Mouse (Mus musculus): ENCODE results near the gene Rfx3. TPM values are rescaled to one million over a fixed set of nuclear protein-coding genes. Genes with fewer than 3 reads are reported as not detected.

Rfx3 gene
- polyA plus RNA-seq, 1 experiment from 2014 or later, result 43.1 TPM

DNA sequence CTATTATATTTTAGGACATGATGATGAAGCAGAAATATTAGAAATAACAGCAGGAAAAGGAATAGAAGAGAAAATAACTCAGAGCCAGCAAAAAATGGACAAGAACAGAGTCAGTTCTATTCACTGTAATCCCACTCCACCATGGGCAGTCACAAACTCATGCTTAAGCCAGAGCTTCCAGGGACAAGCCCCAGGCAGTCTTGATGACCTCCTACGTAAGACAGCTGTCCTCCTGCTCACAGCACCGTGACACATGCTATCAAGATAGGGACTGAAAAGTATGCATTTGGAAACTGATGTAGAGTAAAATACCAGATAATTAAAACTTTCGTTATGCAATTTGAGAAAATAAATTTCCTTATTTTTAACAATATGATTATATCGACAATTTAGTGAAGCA lies 172.9 kb downstream of the Rfx3 start:
- WGBS, result 82% methylated on average over 4 of the region's 4 CpGs
- DNase-seq (ENCODE audit: low spot score), result no peak
- no peak overlapping the region for H3K9ac ChIP-seq (ENCODE audit: low read depth, low read length)

DNA sequence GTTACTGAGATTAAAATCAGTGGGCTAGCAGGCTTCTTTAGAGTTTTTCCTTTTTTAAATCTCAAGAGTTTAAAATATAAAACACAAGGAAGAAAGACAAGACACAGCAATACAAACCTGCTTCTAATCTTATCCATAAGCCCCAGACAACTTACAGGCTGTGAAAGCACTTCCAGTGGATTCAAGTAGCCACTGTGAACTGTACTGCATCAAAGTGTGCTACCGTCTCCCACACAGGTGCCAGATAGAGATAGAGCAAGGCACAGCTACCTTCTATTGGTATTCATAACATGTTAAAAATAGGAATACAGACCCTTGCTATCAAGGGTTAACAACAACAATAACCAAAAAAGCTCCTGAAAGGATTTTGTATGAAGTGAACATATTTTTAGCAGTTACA lies 178.5 kb downstream of the Rfx3 start:
- no peaks in the 10 kb centered on the region for H3K27me3 ChIP-seq (ENCODE audit: control insufficient read depth, insufficient read depth, low read length)
- 93% methylated on average over 1 of the region's 1 CpGs for WGBS
- H3K9me3 ChIP-seq (ENCODE audit: control insufficient read depth, low read length), result no peaks in the 10 kb centered on the region
- no peak overlapping the region for H3K4me3 ChIP-seq (ENCODE audit: low read depth, low read length)
- no peak overlapping the region for H3K9ac ChIP-seq (ENCODE audit: low read depth, low read length)
- no peak for DNase-seq (ENCODE audit: low spot score)
- no peak overlapping the region for H3K27ac ChIP-seq (ENCODE audit: low read depth, low read length)
- ATAC-seq (ENCODE audit: low FRiP score), result no peak
- H3K4me2 ChIP-seq (replicated peaks; ENCODE audit: low read depth, low read length), result no peak overlapping the region
- no peaks in the 10 kb centered on the region for H3K36me3 ChIP-seq (ENCODE audit: control insufficient read depth, insufficient read depth, low read length)
- H3K4me1 ChIP-seq (replicated peaks; ENCODE audit: control insufficient read depth, insufficient read depth, low read length), result no peaks in the 10 kb centered on the region

More for the DNA sequence above, 172.9 kb downstream of the Rfx3 start:
- H3K4me3 ChIP-seq (ENCODE audit: low read depth, low read length), result no peak overlapping the region
- ATAC-seq (ENCODE audit: low FRiP score), result no peak
- H3K9me3 ChIP-seq (ENCODE audit: control insufficient read depth, low read length), result no peaks in the 10 kb centered on the region
- no peaks in the 10 kb centered on the region for H3K4me1 ChIP-seq (replicated peaks; ENCODE audit: control insufficient read depth, insufficient read depth, low read length)
- no peak overlapping the region for H3K4me2 ChIP-seq (replicated peaks; ENCODE audit: low read depth, low read length)
- no peak overlapping the region for H3K27ac ChIP-seq (ENCODE audit: low read depth, low read length)
- H3K27me3 ChIP-seq (ENCODE audit: control insufficient read depth, insufficient read depth, low read length), result no peaks in the 10 kb centered on the region
- no peaks in the 10 kb centered on the region for H3K36me3 ChIP-seq (ENCODE audit: control insufficient read depth, insufficient read depth, low read length)

DNA sequence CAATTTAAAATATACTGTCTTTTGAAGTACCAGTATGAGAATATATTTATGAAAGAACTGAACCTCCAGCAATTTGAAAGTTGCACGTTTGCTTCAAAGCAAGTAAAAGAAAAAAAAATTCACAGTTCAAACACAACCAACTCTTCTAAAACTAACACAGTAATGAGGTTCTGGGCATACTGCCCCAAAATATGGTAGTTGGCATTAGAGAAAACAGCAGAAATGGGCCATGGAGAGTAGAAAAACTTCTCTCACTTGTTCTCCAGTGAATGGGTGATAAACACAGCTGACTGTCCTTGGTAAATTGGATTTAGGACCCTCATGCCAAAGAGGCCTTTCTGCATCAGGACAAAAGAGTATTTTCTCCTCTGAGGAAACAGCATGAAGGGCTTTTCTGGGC lies 182.7 kb downstream of the Rfx3 start:
- Histone ChIP-seq H3K9ac (ENCODE audit: low read depth, low read length) (no peak overlapping the region), H3K27ac (ENCODE audit: low read depth, low read length) (no peak overlapping the region), H3K4me2 (replicated peaks; ENCODE audit: low read depth, low read length) (no peak overlapping the region), H3K27me3 (ENCODE audit: control insufficient read depth, insufficient read depth, low read length) (no peaks in the 10 kb centered on the region), H3K4me1 (replicated peaks; ENCODE audit: control insufficient read depth, insufficient read depth, low read length) (no peaks in the 10 kb centered on the region), H3K9me3 (ENCODE audit: control insufficient read depth, low read length) (no peaks in the 10 kb centered on the region), H3K4me3 (ENCODE audit: low read depth, low read length) (no peak overlapping the region), H3K36me3 (ENCODE audit: control insufficient read depth, insufficient read depth, low read length) (no peaks in the 10 kb centered on the region)
- ATAC-seq (ENCODE audit: low FRiP score) (no peak), DNase-seq (ENCODE audit: low spot score) (no peak)
- 88% methylated on average over 1 of the region's 1 CpGs for WGBS

DNA sequence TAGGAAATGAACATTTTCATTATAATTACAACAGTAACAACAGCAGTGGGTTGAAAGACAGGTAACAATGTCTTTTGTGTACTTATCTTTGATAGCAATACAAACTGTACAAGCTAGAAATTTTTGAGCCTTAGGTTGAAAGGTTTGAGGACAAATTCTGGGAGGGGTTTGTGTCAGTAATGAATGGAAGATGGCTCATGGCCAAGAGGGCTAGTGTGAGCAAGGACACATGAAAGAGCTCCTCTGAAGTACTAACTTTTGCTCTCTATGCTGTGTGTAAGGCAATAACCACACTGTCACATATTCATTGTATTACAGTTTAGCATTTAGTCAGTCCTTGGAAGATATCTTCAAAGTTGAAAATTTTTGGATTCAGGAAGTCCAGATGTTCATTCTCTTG lies 193.3 kb downstream of the Rfx3 start:
- Histone ChIP-seq H3K4me3 (ENCODE audit: low read depth, low read length) (no peak overlapping the region), H3K9ac (ENCODE audit: low read depth, low read length) (no peak overlapping the region), H3K27ac (ENCODE audit: low read depth, low read length) (no peak overlapping the region), H3K27me3 (ENCODE audit: control insufficient read depth, insufficient read depth, low read length) (no peaks in the 10 kb centered on the region), H3K36me3 (ENCODE audit: control insufficient read depth, insufficient read depth, low read length) (no peaks in the 10 kb centered on the region), H3K9me3 (ENCODE audit: control insufficient read depth, low read length) (no peaks in the 10 kb centered on the region), H3K4me1 (replicated peaks; ENCODE audit: control insufficient read depth, insufficient read depth, low read length) (no peaks in the 10 kb centered on the region), H3K4me2 (replicated peaks; ENCODE audit: low read depth, low read length) (no peak overlapping the region)
- DNase-seq (ENCODE audit: low spot score), result no peak
- no peak for ATAC-seq (ENCODE audit: low FRiP score)

DNA sequence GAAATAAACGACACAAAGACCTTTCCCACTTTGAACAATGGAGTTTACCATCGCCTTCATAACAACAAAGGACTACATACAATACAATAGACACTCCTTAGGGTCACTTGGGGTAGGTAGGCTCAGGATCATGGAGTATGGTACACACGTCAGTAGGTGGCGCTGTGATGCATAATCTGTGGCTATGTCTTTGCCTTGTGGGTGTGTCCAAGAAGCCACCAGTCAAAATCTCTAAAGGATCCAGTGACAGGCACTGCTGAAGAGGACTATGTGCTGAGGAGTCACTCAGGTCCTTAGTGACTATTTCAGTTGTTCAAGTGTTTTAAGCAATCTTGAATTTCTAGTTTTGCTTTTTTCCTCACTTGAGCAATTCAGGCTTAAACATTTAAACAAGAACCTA lies 230.9 kb downstream of the Rfx3 start:
- DNase-seq (ENCODE audit: low spot score) (peak; percentile 40), ATAC-seq (ENCODE audit: low FRiP score) (no peak)
- Histone ChIP-seq H3K4me1 (replicated peaks; ENCODE audit: control insufficient read depth, insufficient read depth, low read length) (no peaks in the 10 kb centered on the region), H3K4me3 (ENCODE audit: low read depth, low read length) (no peak overlapping the region), H3K9ac (ENCODE audit: low read depth, low read length) (no peak overlapping the region), H3K4me2 (replicated peaks; ENCODE audit: low read depth, low read length) (no peak overlapping the region), H3K27ac (ENCODE audit: low read depth, low read length) (no peak overlapping the region), H3K9me3 (ENCODE audit: control insufficient read depth, low read length) (no peaks in the 10 kb centered on the region), H3K27me3 (ENCODE audit: control insufficient read depth, insufficient read depth, low read length) (no peaks in the 10 kb centered on the region), H3K36me3 (ENCODE audit: control insufficient read depth, insufficient read depth, low read length) (0 out of 2 replicates have a peak, but pooled peaks cover 2% of the 10 kb centered on the region)
- 57% methylated on average over 4 of the region's 4 CpGs for WGBS

DNA sequence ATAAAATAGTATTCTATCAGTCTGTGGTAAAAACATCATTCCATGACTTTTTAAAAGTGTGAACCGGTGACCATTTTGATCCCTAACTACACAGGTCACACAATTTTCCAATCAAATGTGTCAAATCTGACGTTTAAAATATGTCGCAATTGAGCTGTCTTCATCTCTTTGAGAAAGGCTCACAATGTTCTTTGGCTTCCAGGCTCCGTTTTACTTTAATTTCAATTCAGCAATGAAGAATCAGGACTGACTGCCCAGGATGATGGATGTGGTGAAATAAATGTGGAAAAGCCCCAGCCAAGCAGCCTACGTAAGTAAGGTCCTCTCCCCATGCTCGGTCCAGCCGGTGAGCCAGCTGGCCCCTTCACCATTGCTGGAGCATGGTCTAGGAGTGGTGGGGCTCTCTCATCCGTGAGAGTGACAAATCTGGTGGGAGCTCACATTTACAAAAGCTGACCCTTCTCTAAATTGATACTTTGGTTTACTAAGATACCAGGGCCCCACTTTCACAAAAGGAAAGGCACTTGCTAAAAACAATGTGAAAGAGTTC lies 240.2 kb downstream of the Rfx3 start:
- Histone ChIP-seq H3K9ac (ENCODE audit: low read depth, low read length) (no peak overlapping the region), H3K4me2 (replicated peaks; ENCODE audit: low read depth, low read length) (no peak overlapping the region), H3K27me3 (ENCODE audit: control insufficient read depth, insufficient read depth, low read length) (no peaks in the 10 kb centered on the region), H3K4me3 (ENCODE audit: low read depth, low read length) (no peak overlapping the region), H3K36me3 (ENCODE audit: control insufficient read depth, insufficient read depth, low read length) (no peaks in the 10 kb centered on the region), H3K9me3 (ENCODE audit: control insufficient read depth, low read length) (no peaks in the 10 kb centered on the region), H3K4me1 (replicated peaks; ENCODE audit: control insufficient read depth, insufficient read depth, low read length) (no peaks in the 10 kb centered on the region), H3K27ac (ENCODE audit: low read depth, low read length) (no peak overlapping the region)
- WGBS, result 80% methylated on average over 8 of the region's 8 CpGs
- DNase-seq (ENCODE audit: low spot score) (no peak), ATAC-seq (ENCODE audit: low FRiP score) (no peak)

DNA sequence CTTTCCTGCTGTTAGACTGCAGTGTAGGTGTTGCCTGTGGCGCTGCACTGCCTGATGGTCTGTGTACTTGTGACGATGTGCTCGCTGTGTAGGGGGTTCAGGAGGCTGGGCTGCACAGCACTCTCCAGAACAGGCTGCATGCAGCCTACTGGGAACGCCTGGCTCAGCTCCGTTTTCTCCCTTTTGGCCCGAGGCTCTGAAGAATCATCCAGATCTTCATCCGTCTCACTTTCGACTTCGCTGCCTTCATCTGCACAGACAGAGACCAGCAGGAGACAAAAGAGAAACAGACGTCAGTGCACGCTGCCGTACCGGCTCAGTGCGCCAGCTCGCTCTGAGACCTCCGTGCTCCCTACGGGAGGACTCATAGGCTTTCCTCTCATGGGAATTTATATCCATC lies 242.5 kb downstream of the Rfx3 start:
- no peak overlapping the region for H3K4me3 ChIP-seq (ENCODE audit: low read depth, low read length)
- no peak overlapping the region for H3K27ac ChIP-seq (ENCODE audit: low read depth, low read length)
- no peak overlapping the region for H3K9ac ChIP-seq (ENCODE audit: low read depth, low read length)
- H3K27me3 ChIP-seq (ENCODE audit: control insufficient read depth, insufficient read depth, low read length), result no peaks in the 10 kb centered on the region
- no peak for DNase-seq (ENCODE audit: low spot score)
- no peaks in the 10 kb centered on the region for H3K4me1 ChIP-seq (replicated peaks; ENCODE audit: control insufficient read depth, insufficient read depth, low read length)
- no peak overlapping the region for H3K4me2 ChIP-seq (replicated peaks; ENCODE audit: low read depth, low read length)
- ATAC-seq (ENCODE audit: low FRiP score), result no peak
- H3K9me3 ChIP-seq (ENCODE audit: control insufficient read depth, low read length), result no peaks in the 10 kb centered on the region
- H3K36me3 ChIP-seq (ENCODE audit: control insufficient read depth, insufficient read depth, low read length), result no peaks in the 10 kb centered on the region
- WGBS, result 80% methylated on average over 17 of the region's 17 CpGs

DNA sequence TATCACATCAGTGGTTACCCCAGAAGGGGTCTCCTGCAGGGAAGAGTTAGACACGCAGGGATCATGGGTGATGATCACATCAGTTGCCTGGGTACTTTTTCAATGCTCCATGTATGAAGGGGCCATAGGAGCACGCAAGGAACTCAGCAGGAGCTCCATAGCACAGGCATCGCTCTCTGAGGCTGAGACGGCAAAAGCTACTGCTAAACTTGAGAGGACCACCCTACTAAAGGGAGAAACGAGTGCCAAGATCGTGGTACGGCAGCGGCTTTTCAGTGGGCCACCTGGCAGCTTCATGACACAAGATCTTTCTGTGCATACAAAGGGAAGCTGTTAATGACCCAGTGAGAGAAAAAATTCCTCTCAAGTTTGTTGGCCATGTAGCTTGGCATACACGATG lies 250.7 kb downstream of the Rfx3 start:
- Histone ChIP-seq H3K9me3 (ENCODE audit: control insufficient read depth, low read length) (no peaks in the 10 kb centered on the region), H3K27ac (ENCODE audit: low read depth, low read length) (no peak overlapping the region), H3K4me2 (replicated peaks; ENCODE audit: low read depth, low read length) (no peak overlapping the region), H3K4me1 (replicated peaks; ENCODE audit: control insufficient read depth, insufficient read depth, low read length) (no peaks in the 10 kb centered on the region), H3K27me3 (ENCODE audit: control insufficient read depth, insufficient read depth, low read length) (no peaks in the 10 kb centered on the region), H3K36me3 (ENCODE audit: control insufficient read depth, insufficient read depth, low read length) (no peaks in the 10 kb centered on the region), H3K4me3 (ENCODE audit: low read depth, low read length) (no peak overlapping the region), H3K9ac (ENCODE audit: low read depth, low read length) (no peak overlapping the region)
- DNase-seq (ENCODE audit: low spot score), result no peak
- no peak for ATAC-seq (ENCODE audit: low FRiP score)
- 90% methylated on average over 9 of the region's 9 CpGs for WGBS

DNA sequence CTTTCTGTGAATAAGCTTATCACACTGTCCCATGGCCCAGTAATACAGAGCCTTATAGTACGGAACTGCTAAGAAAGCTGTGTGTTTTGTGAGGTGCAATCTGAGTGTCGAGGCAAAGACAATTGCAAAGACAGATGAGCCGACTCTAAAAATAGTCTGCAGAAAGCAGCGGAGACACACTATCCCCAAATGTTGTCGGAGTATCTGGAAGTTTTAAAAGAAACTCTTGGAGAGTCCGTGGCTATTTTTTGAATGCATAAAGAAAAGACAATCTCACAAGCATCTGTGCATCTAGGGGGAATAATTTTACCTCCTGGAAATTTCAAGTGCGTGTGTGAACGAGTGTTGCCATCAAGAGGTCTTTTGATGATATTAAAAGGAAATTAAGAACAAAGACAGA lies 251.6 kb downstream of the Rfx3 start:
- Histone ChIP-seq H3K36me3 (ENCODE audit: control insufficient read depth, insufficient read depth, low read length) (no peaks in the 10 kb centered on the region), H3K4me1 (replicated peaks; ENCODE audit: control insufficient read depth, insufficient read depth, low read length) (no peaks in the 10 kb centered on the region), H3K27ac (ENCODE audit: low read depth, low read length) (no peak overlapping the region), H3K27me3 (ENCODE audit: control insufficient read depth, insufficient read depth, low read length) (no peaks in the 10 kb centered on the region), H3K9ac (ENCODE audit: low read depth, low read length) (no peak overlapping the region), H3K4me3 (ENCODE audit: low read depth, low read length) (no peak overlapping the region), H3K4me2 (replicated peaks; ENCODE audit: low read depth, low read length) (no peak overlapping the region), H3K9me3 (ENCODE audit: control insufficient read depth, low read length) (no peaks in the 10 kb centered on the region)
- WGBS, result 86% methylated on average over 8 of the region's 8 CpGs
- DNase-seq (ENCODE audit: low spot score) (no peak), ATAC-seq (ENCODE audit: low FRiP score) (no peak)

Data from hindbrain, embryonic 11.5 days (tissue).